Mouse (Mus musculus): Measurements from ENCODE around the gene B3gnt3. TPM values are rescaled to one million over a fixed set of nuclear protein-coding genes. Genes with fewer than 3 reads are reported as not detected.

B3gnt3 gene
- total and polyA plus RNA-seq, 3 experiments, result 0.19 to 0.84 TPM; not detected in 1

GRCm38 (mm10) chr8:71680471-71680870 lies 21.1 kb downstream of the B3gnt3 start:
- H3K27me3 ChIP-seq (ENCODE audit: control insufficient read depth in 1 of 2, insufficient read depth in 2 of 2, low read length in 2 of 2), result no peaks in the 10 kb centered on the region
- H3K4me3 ChIP-seq (ENCODE audit: control insufficient read depth in 1 of 2, insufficient read depth in 1 of 2, low read depth in 2 of 2, low read length in 2 of 2), result no peak overlapping the region
- DNase-seq (ENCODE audit: low read depth, low spot score), result no peak
- peaks cover 2 to 10% of the 10 kb centered on the region in 2 experiments; a peak in 2 of 4 replicates for H3K4me1 ChIP-seq (ENCODE audit: control insufficient read depth in 1 of 2, insufficient read depth in 2 of 2, low read length in 2 of 2)
- H3K79me2 ChIP-seq (ENCODE audit: control insufficient read depth, insufficient read depth, low read length, poor library complexity), result peaks cover 1% of the 10 kb centered on the region; the same call in 1 of the 2 replicates
- H3K9me3 ChIP-seq (replicated peaks; ENCODE audit: insufficient read depth, low read length), result no peaks in the 10 kb centered on the region
- no peak overlapping the region for H3K9ac ChIP-seq (ENCODE audit: control insufficient read depth, low read depth, low read length, poor library complexity, severe bottlenecking)
- H3K36me3 ChIP-seq (ENCODE audit: control insufficient read depth in 1 of 2, insufficient read depth in 2 of 2, low read length in 2 of 2), result peaks cover 0 to 4% of the 10 kb centered on the region in 2 experiments; a peak in 1 of 4 replicates
- TF ChIP-seq RAD21 (IDR thresholded peaks at IDR 0.05; ENCODE audit: low read depth, low read length) (no peak), ZNF384 (IDR thresholded peaks at IDR 0.05; ENCODE audit: low read depth, low read length) (no peak), NRF1 (IDR thresholded peaks at IDR 0.05; ENCODE audit: insufficient read depth, low read depth, low read length, poor library complexity, severe bottlenecking) (no peak), ZKSCAN1 (IDR thresholded peaks at IDR 0.05; ENCODE audit: low read depth, low read length) (no peak), USF2 (IDR thresholded peaks at IDR 0.05; ENCODE audit: borderline replicate concordance in 1 of 2, insufficient read depth in 1 of 2, low read depth in 1 of 2, low read length in 2 of 2) (no peak), MAZ (IDR thresholded peaks at IDR 0.05; ENCODE audit: low read depth, low read length) (no peak), SMC3 (IDR thresholded peaks at IDR 0.05; ENCODE audit: low read depth, low read length) (no peak), GATA1 (IDR thresholded peaks at IDR 0.05; ENCODE audit: low read depth, low read length) (no peak), ZMIZ1 (IDR thresholded peaks at IDR 0.05; ENCODE audit: low read depth, low read length) (no peak), E2F4 (IDR thresholded peaks at IDR 0.05; ENCODE audit: borderline replicate concordance, low read depth, low read length) (no peak), HCFC1 (IDR thresholded peaks at IDR 0.05; ENCODE audit: low read depth, low read length) (no peak), UBTF (IDR thresholded peaks at IDR 0.05; ENCODE audit: borderline replicate concordance, insufficient read depth, low read depth, low read length) (no peak), POLR2AphosphoS2 (IDR thresholded peaks at IDR 0.05; ENCODE audit: low read length) (no peak), MYC (IDR thresholded peaks at IDR 0.05; ENCODE audit: low read depth, low read length) (no peak)
- H3K27ac ChIP-seq (ENCODE audit: control insufficient read depth, low read depth, low read length), result no peak overlapping the region

GRCm38 (mm10) chr8:71679550-71680168 lies 21.9 kb downstream of the B3gnt3 start:
- H3K27me3 ChIP-seq (ENCODE audit: control insufficient read depth in 1 of 2, insufficient read depth in 2 of 2, low read length in 2 of 2), result no peaks in the 10 kb centered on the region
- no peak overlapping the region for H3K9ac ChIP-seq (ENCODE audit: control insufficient read depth, low read depth, low read length, poor library complexity, severe bottlenecking)
- peaks cover 2 to 13% of the 10 kb centered on the region in 2 experiments; a peak in 2 of 4 replicates for H3K4me1 ChIP-seq (ENCODE audit: control insufficient read depth in 1 of 2, insufficient read depth in 2 of 2, low read length in 2 of 2)
- no peak for TF ChIP-seq RCOR1 (IDR thresholded peaks at IDR 0.05; ENCODE audit: low read depth, low read length)
- no peak for TF ChIP-seq JUND (IDR thresholded peaks at IDR 0.05; ENCODE audit: low read depth, low read length)
- no peak for TF ChIP-seq UBTF (IDR thresholded peaks at IDR 0.05; ENCODE audit: borderline replicate concordance, insufficient read depth, low read depth, low read length)
- no peak for TF ChIP-seq ZC3H11A (IDR thresholded peaks at IDR 0.05; ENCODE audit: low read depth, low read length)
- TF ChIP-seq ZNF384 (IDR thresholded peaks at IDR 0.05; ENCODE audit: low read depth, low read length), result no peak
- no peak for TF ChIP-seq POLR2A (IDR thresholded peaks at IDR 0.05; ENCODE audit: control insufficient read depth in 1 of 2, insufficient read depth in 1 of 2, low read depth in 1 of 2, low read length in 2 of 2, poor library complexity in 1 of 2)
- TF ChIP-seq SIN3A (IDR thresholded peaks at IDR 0.05; ENCODE audit: low read length), result no peak
- TF ChIP-seq MXI1 (IDR thresholded peaks at IDR 0.05; ENCODE audit: low read depth, low read length), result no peak
- no peak for TF ChIP-seq ETS1 (IDR thresholded peaks at IDR 0.05; ENCODE audit: low read depth, low read length)
- DNase-seq (ENCODE audit: low read depth, low spot score), result no peak
- no peak overlapping the region for H3K4me3 ChIP-seq (ENCODE audit: control insufficient read depth in 1 of 2, insufficient read depth in 1 of 2, low read depth in 2 of 2, low read length in 2 of 2)
- peaks cover 0 to 4% of the 10 kb centered on the region in 2 experiments; a peak in 1 of 4 replicates for H3K36me3 ChIP-seq (ENCODE audit: control insufficient read depth in 1 of 2, insufficient read depth in 2 of 2, low read length in 2 of 2)
- H3K79me2 ChIP-seq (ENCODE audit: control insufficient read depth, insufficient read depth, low read length, poor library complexity), result peaks cover 1% of the 10 kb centered on the region; the same call in 1 of the 2 replicates
- no peaks in the 10 kb centered on the region for H3K9me3 ChIP-seq (replicated peaks; ENCODE audit: insufficient read depth, low read length)
- no peak overlapping the region for H3K27ac ChIP-seq (ENCODE audit: control insufficient read depth, low read depth, low read length)
